Mouse (Mus musculus) liver, adult 2 months (tissue): ENCODE results near the gene Ktn1. TPM values are rescaled to one million over a fixed set of nuclear protein-coding genes. Genes with fewer than 3 reads are reported as not detected.

Experiments used
- DNase-seq: peaks from one replicate; pipeline ENCODE4 v3.0.0-alpha.2; 2011; ENCODE audit warnings: low read depth, low spot score; ENCODE audit errors: extremely low read depth
- H3K27ac ChIP-seq: fragments of 200-500 bp; replicated peaks from 2 replicates; pipeline ENCODE4 v1.5.1; 2012; ENCODE audit warnings: low read depth, mild to moderate bottlenecking, control low read depth, inconsistent platforms, low read length; ENCODE audit not compliant: insufficient read depth
- H3K27me3 ChIP-seq: fragments of 200-500 bp; 2 replicates; pipeline ENCODE4 v1.6.1; 2012; ENCODE audit warnings: mild to moderate bottlenecking, moderate library complexity, low read length, inconsistent platforms; ENCODE audit not compliant: control insufficient read depth, insufficient read depth
- H3K36me3 ChIP-seq: fragments of 200-500 bp; 2 replicates; pipeline ENCODE4 v1.6.1; 2012; ENCODE audit warnings: low read length, inconsistent platforms; ENCODE audit not compliant: control insufficient read depth, insufficient read depth
- H3K4me1 ChIP-seq: fragments of 200-500 bp; 2 replicates; pipeline ENCODE4 v1.6.1; 2011; ENCODE audit warnings: low read length; ENCODE audit not compliant: control insufficient read depth, insufficient read depth
- H3K4me3 ChIP-seq: fragments of 200-500 bp; 2 replicates; pipeline ENCODE4 v1.5.1; 2011; ENCODE audit warnings: low read depth, mild to moderate bottlenecking, control low read depth, low read length, moderate library complexity; ENCODE audit not compliant: insufficient read depth
- H3K79me2 ChIP-seq: fragments of 200-500 bp; 2 replicates; pipeline ENCODE4 v1.6.1; 2012; ENCODE audit warnings: inconsistent platforms, mild to moderate bottlenecking, low read length, moderate library complexity; ENCODE audit not compliant: control insufficient read depth, insufficient read depth
- H3K9ac ChIP-seq: fragments of 200-500 bp; 2 replicates; pipeline ENCODE4 v1.6.1; 2012; ENCODE audit warnings: low read depth, mild to moderate bottlenecking, control low read depth, inconsistent platforms, low read length
- CTCF ChIP-seq: fragments of 200-500 bp; IDR thresholded peaks from 2 replicates; pipeline ENCODE4 v1.5.1; 2011; ENCODE audit warnings: low read depth, low read length, control low read depth
- POLR2A ChIP-seq: fragments of 200-500 bp; IDR thresholded peaks from 2 replicates; pipeline ENCODE4 v1.6.1; 2011; ENCODE audit warnings: low read length, control low read depth; ENCODE audit not compliant: insufficient read depth; ENCODE audit errors: extremely low read depth
- WGBS: fragments of 180-500 bp; shearing (Covaris S2); methylation state at CpG from one replicate; pipeline ENCODE4 v1.1.7; 2018; 5-methylcytosine and 5-hydroxymethylcytosine counted together
- polyA plus RNA-seq: library from polyadenylated mRNA; depleted of rRNA; stranded (reverse); fragments of >200 nt; gene quantifications from 2 replicates; pipeline ENCODE4 v1.2.3, GENCODE M21; 2012
- total RNA-seq: library from RNA; depleted of rRNA; stranded (reverse); fragments of >200 nt; gene quantifications from 2 replicates; pipeline ENCODE4 v1.2.3, GENCODE M21; 2014

The Ktn1 gene
- total and polyA plus RNA-seq, 2 experiments = 1.9 to 18.4 TPM

GRCm38 (mm10) chr14:47650338-47650720 lies 2.1 kb downstream of the Ktn1 start:
- WGBS = 15% methylated on average over 6 of the region's 6 CpGs
- Histone ChIP-seq H3K27me3 (no peaks in the 10 kb centered on the region), H3K9ac (peak overlapping the region; percentile 95; the same call in 1 of the 2 replicates), H3K4me3 (peak overlapping the region; percentile 75; the same call in 1 of the 2 replicates), H3K79me2 (peaks cover 13% of the 10 kb centered on the region; the same call in 1 of the 2 replicates), H3K27ac (no peak overlapping the region), H3K36me3 (no peaks in the 10 kb centered on the region), H3K4me1 (peaks cover 7% of the 10 kb centered on the region)
- DNase-seq = no peak
- TF ChIP-seq CTCF (no peak), POLR2A (no peak)

- Histone ChIP-seq H3K4me3 (no peak overlapping the region), H3K9ac (no peak overlapping the region), H3K4me1 (peaks cover 7% of the 10 kb centered on the region), H3K27me3 (no peaks in the 10 kb centered on the region), H3K79me2 (peaks cover 19% of the 10 kb centered on the region; the same call in 1 of the 2 replicates), H3K27ac (no peak overlapping the region), H3K36me3 (no peaks in the 10 kb centered on the region)
- no peak for DNase-seq
- no peak for TF ChIP-seq CTCF
- TF ChIP-seq POLR2A = no peak
- 88% methylated on average over 4 of the region's 4 CpGs for WGBS
These were observed 3.0 kb downstream of the Ktn1 start for GRCm38 (mm10) chr14:47651272-47651671.

- Histone ChIP-seq H3K9ac (no peak overlapping the region), H3K27ac (no peak overlapping the region), H3K79me2 (peaks cover 29% of the 10 kb centered on the region; the same call in 1 of the 2 replicates), H3K27me3 (no peaks in the 10 kb centered on the region), H3K4me3 (no peak overlapping the region), H3K36me3 (no peaks in the 10 kb centered on the region; the same call in 1 of the 2 replicates), H3K4me1 (peaks cover 2% of the 10 kb centered on the region; the same call in 1 of the 2 replicates)
- WGBS = 85% methylated on average over 2 of the region's 2 CpGs
- TF ChIP-seq POLR2A (no peak), CTCF (no peak)
- no peak for DNase-seq
These were observed 7.2 kb downstream of the Ktn1 start for GRCm38 (mm10) chr14:47655444-47655843.

GRCm38 (mm10) chr14:47663844-47664469 lies 15.7 kb downstream of the Ktn1 start:
- H3K4me3 ChIP-seq = no peak overlapping the region
- H3K27ac ChIP-seq = no peak overlapping the region
- no peak for DNase-seq
- H3K36me3 ChIP-seq = peaks cover 12% of the 10 kb centered on the region
- H3K4me1 ChIP-seq = peaks cover 1% of the 10 kb centered on the region; the same call in 1 of the 2 replicates
- no peaks in the 10 kb centered on the region for H3K27me3 ChIP-seq
- peaks cover 6% of the 10 kb centered on the region; the same call in 1 of the 2 replicates for H3K79me2 ChIP-seq
- H3K9ac ChIP-seq = no peak overlapping the region
- no peak for TF ChIP-seq CTCF
- no peak for TF ChIP-seq POLR2A
- 85% methylated on average over 11 of the region's 11 CpGs for WGBS

GRCm38 (mm10) chr14:47664470-47664864 lies 16.2 kb downstream of the Ktn1 start:
- peak; percentile 39 for DNase-seq

More at GRCm38 (mm10) chr14:47664470-47664864, 16.2 kb downstream of the Ktn1 start:
- Histone ChIP-seq H3K79me2 (peaks cover 3% of the 10 kb centered on the region; the same call in 1 of the 2 replicates), H3K27me3 (no peaks in the 10 kb centered on the region), H3K27ac (no peak overlapping the region), H3K9ac (no peak overlapping the region), H3K4me3 (no peak overlapping the region), H3K4me1 (peaks cover 1% of the 10 kb centered on the region; the same call in 1 of the 2 replicates), H3K36me3 (peaks cover 15% of the 10 kb centered on the region)
- TF ChIP-seq CTCF (no peak), POLR2A (no peak)
